Mouse (Mus musculus) hindbrain, embryonic 11.5 days (tissue): Measurements from ENCODE around the gene Lrp6. TPM values are rescaled to one million over a fixed set of nuclear protein-coding genes. Genes with fewer than 3 reads are reported as not detected.

Experiments
- ATAC-seq: fragments of 200-750 bp; cut with Nextera tagmentation; 2 replicates; pipeline ENCODE4 v1.8.0; 2017; ENCODE audit warnings: mild to moderate bottlenecking, moderate TSS enrichment, moderate library complexity; ENCODE audit not compliant: low FRiP score
- DNase-seq: peaks from one replicate; pipeline ENCODE4 v3.0.0-alpha.2; 2015; ENCODE audit warnings: low spot score
- H3K27ac ChIP-seq: fragments of 300-500 bp; sonication (generic); 2 replicates; pipeline ENCODE4 v1.5.1; 2014; ENCODE audit warnings: mild to moderate bottlenecking, low read depth, low read length
- H3K27me3 ChIP-seq: fragments of 300-500 bp; sonication (generic); 2 replicates; pipeline ENCODE4 v1.6.1; 2014; ENCODE audit warnings: mild to moderate bottlenecking, low read length, moderate library complexity, mixed read lengths; ENCODE audit not compliant: control insufficient read depth, insufficient read depth
- H3K36me3 ChIP-seq: fragments of 300-500 bp; sonication (generic); 2 replicates; pipeline ENCODE4 v1.6.1; 2014; ENCODE audit warnings: mild to moderate bottlenecking, low read length, moderate library complexity, mixed read lengths; ENCODE audit not compliant: control insufficient read depth, insufficient read depth
- H3K4me1 ChIP-seq: fragments of 300-500 bp; sonication (generic); replicated peaks from 2 replicates; pipeline ENCODE4 v1.6.1; 2014; ENCODE audit warnings: low read length, mixed read lengths; ENCODE audit not compliant: control insufficient read depth, insufficient read depth
- H3K4me2 ChIP-seq: fragments of 300-500 bp; sonication (generic); replicated peaks from 2 replicates; pipeline ENCODE4 v1.6.1; 2014; ENCODE audit warnings: mild to moderate bottlenecking, low read depth, low read length
- H3K4me3 ChIP-seq: fragments of 300-500 bp; sonication (generic); 2 replicates; pipeline ENCODE4 v1.5.1; 2014; ENCODE audit warnings: low read depth, low read length
- H3K9ac ChIP-seq: fragments of 300-500 bp; sonication (generic); 2 replicates; pipeline ENCODE4 v1.6.1; 2014; ENCODE audit warnings: low read depth, low read length
- H3K9me3 ChIP-seq: fragments of 300-500 bp; sonication (generic); 2 replicates; pipeline ENCODE4 v1.6.1; 2016; ENCODE audit warnings: low read length; ENCODE audit not compliant: control insufficient read depth
- WGBS: fragments of 180-500 bp; shearing (Covaris S2); extraction: QIAGEN DNeasy Blood & Tissue Kit; methylation state at CpG from one replicate; pipeline ENCODE4 v1.1.7; 2014; 5-methylcytosine and 5-hydroxymethylcytosine counted together
- polyA plus RNA-seq: library from polyadenylated mRNA; unstranded; fragments of >200 nt; fragmentation: Nextera tagmentation; extraction: Ambion mirVana; gene quantifications from 2 replicates; pipeline ENCODE4 v1.2.1, GENCODE M21; 2014

Gene Lrp6
- polyA plus RNA-seq, 1 experiment from 2014 or later, result 37.1 TPM

GRCm38 (mm10) chr6:134544093-134544492 lies 22.7 kb downstream of the Lrp6 start:
- ATAC-seq (no peak), DNase-seq (no peak)
- WGBS, result 77% methylated on average over 2 of the region's 2 CpGs
- Histone ChIP-seq H3K9ac (no peak overlapping the region), H3K4me1 (no peaks in the 10 kb centered on the region), H3K4me3 (no peak overlapping the region), H3K4me2 (no peak overlapping the region), H3K27me3 (no peaks in the 10 kb centered on the region), H3K9me3 (no peaks in the 10 kb centered on the region), H3K27ac (no peak overlapping the region), H3K36me3 (no peaks in the 10 kb centered on the region)

GRCm38 (mm10) chr6:134543607-134544006 lies 23.2 kb downstream of the Lrp6 start:
- H3K9me3 ChIP-seq, result no peaks in the 10 kb centered on the region
- H3K27ac ChIP-seq, result no peak overlapping the region
- no peak overlapping the region for H3K4me2 ChIP-seq
- H3K4me3 ChIP-seq, result no peak overlapping the region
- H3K9ac ChIP-seq, result no peak overlapping the region
- H3K27me3 ChIP-seq, result no peaks in the 10 kb centered on the region
- H3K4me1 ChIP-seq, result no peaks in the 10 kb centered on the region
- DNase-seq, result no peak
- ATAC-seq, result no peak
- H3K36me3 ChIP-seq, result no peaks in the 10 kb centered on the region

- Histone ChIP-seq H3K27me3 (no peaks in the 10 kb centered on the region), H3K9ac (no peak overlapping the region), H3K4me2 (no peak overlapping the region), H3K4me1 (no peaks in the 10 kb centered on the region), H3K4me3 (no peak overlapping the region), H3K9me3 (no peaks in the 10 kb centered on the region), H3K36me3 (no peaks in the 10 kb centered on the region), H3K27ac (no peak overlapping the region)
- ATAC-seq (no peak), DNase-seq (no peak)
- WGBS, result 89% methylated on average over 2 of the region's 2 CpGs
These were observed 24.4 kb downstream of the Lrp6 start for GRCm38 (mm10) chr6:134542374-134542773.

GRCm38 (mm10) chr6:134540161-134540560 lies 26.6 kb downstream of the Lrp6 start:
- Histone ChIP-seq H3K4me3 (no peak overlapping the region), H3K9ac (no peak overlapping the region), H3K4me2 (no peak overlapping the region), H3K27me3 (no peaks in the 10 kb centered on the region), H3K36me3 (no peaks in the 10 kb centered on the region), H3K27ac (no peak overlapping the region), H3K9me3 (no peaks in the 10 kb centered on the region), H3K4me1 (no peaks in the 10 kb centered on the region)
- no peak for DNase-seq
- WGBS, result 89% methylated on average over 6 of the region's 6 CpGs
- no peak for ATAC-seq

- Histone ChIP-seq H3K27me3 (no peaks in the 10 kb centered on the region), H3K36me3 (no peaks in the 10 kb centered on the region), H3K4me2 (no peak overlapping the region), H3K9me3 (no peaks in the 10 kb centered on the region), H3K4me1 (no peaks in the 10 kb centered on the region), H3K4me3 (no peak overlapping the region), H3K9ac (no peak overlapping the region), H3K27ac (no peak overlapping the region)
- DNase-seq (no peak), ATAC-seq (no peak)
- WGBS, result 94% methylated on average over 3 of the region's 3 CpGs
These were observed 27.3 kb downstream of the Lrp6 start for GRCm38 (mm10) chr6:134539459-134539858.

- H3K9ac ChIP-seq, result no peak overlapping the region
- H3K27ac ChIP-seq, result no peak overlapping the region
- 92% methylated on average over 4 of the region's 4 CpGs for WGBS
These were observed 28.0 kb downstream of the Lrp6 start for GRCm38 (mm10) chr6:134538805-134539204.

GRCm38 (mm10) chr6:134537461-134538117 lies 29.2 kb downstream of the Lrp6 start:
- ATAC-seq (peak; percentile 66), DNase-seq (peak; percentile 30)
- no peaks in the 10 kb centered on the region for H3K27me3 ChIP-seq
- H3K4me2 ChIP-seq, result no peak overlapping the region
- 65% methylated on average over 10 of the region's 10 CpGs for WGBS
- no peaks in the 10 kb centered on the region for H3K4me1 ChIP-seq
- H3K9ac ChIP-seq, result no peak overlapping the region
- H3K36me3 ChIP-seq, result no peaks in the 10 kb centered on the region
- no peak overlapping the region for H3K4me3 ChIP-seq
- H3K9me3 ChIP-seq, result no peaks in the 10 kb centered on the region
- no peak overlapping the region for H3K27ac ChIP-seq

More at GRCm38 (mm10) chr6:134538805-134539204, 28.0 kb downstream of the Lrp6 start:
- ATAC-seq, result no peak
- Histone ChIP-seq H3K4me2 (no peak overlapping the region), H3K27me3 (no peaks in the 10 kb centered on the region), H3K36me3 (no peaks in the 10 kb centered on the region), H3K9me3 (no peaks in the 10 kb centered on the region), H3K4me3 (no peak overlapping the region), H3K4me1 (no peaks in the 10 kb centered on the region)
- no peak for DNase-seq

- Histone ChIP-seq H3K9me3 (no peaks in the 10 kb centered on the region), H3K27me3 (no peaks in the 10 kb centered on the region), H3K9ac (no peak overlapping the region), H3K4me2 (no peak overlapping the region), H3K4me3 (no peak overlapping the region), H3K36me3 (no peaks in the 10 kb centered on the region), H3K4me1 (no peaks in the 10 kb centered on the region), H3K27ac (no peak overlapping the region)
- no peak for DNase-seq
- no peak for ATAC-seq
- WGBS, result 77% methylated on average over 7 of the region's 7 CpGs
These were observed 31.6 kb downstream of the Lrp6 start for GRCm38 (mm10) chr6:134535169-134535568.

- no peak for ATAC-seq
- WGBS, result 80% methylated on average over 3 of the region's 3 CpGs
- Histone ChIP-seq H3K9me3 (no peaks in the 10 kb centered on the region), H3K4me2 (no peak overlapping the region), H3K27me3 (no peaks in the 10 kb centered on the region), H3K9ac (no peak overlapping the region), H3K4me1 (no peaks in the 10 kb centered on the region), H3K4me3 (no peak overlapping the region), H3K27ac (no peak overlapping the region), H3K36me3 (no peaks in the 10 kb centered on the region)
- no peak for DNase-seq
These were observed 33.7 kb downstream of the Lrp6 start for GRCm38 (mm10) chr6:134533021-134533420.
